Comparison of ENCODE assay signal across 7 mouse cellular contexts in genomic region chr10:70563636-70564035, GRCm38 (mm10).
DNase-seq lines count a peak whose midpoint lies in the region; ATAC-seq and TF ChIP-seq lines count a peak whose summit lies in the region.

No protein-coding gene starts in this region.

- H3K36me3 ChIP-seq in lung, embryonic 14.5 days (ENCODE audit: insufficient read depth), result no peaks in the 10 kb centered on the region
- no peaks in the 10 kb centered on the region for H3K36me3 ChIP-seq in stomach, postnatal 0 days (ENCODE audit: control insufficient read depth, insufficient read depth, low read length)

- no peak overlapping the region for H3K27ac ChIP-seq in lung, embryonic 14.5 days (ENCODE audit: low read depth)
- no peak overlapping the region for H3K27ac ChIP-seq in stomach, postnatal 0 days (replicated peaks)

- no peak overlapping the region for H3K4me3 ChIP-seq in lung, embryonic 14.5 days (ENCODE audit: low read depth, low read length)
- no peak overlapping the region for H3K4me3 ChIP-seq in stomach, postnatal 0 days (ENCODE audit: low read depth, low read length)

- H3K9ac ChIP-seq in lung, embryonic 14.5 days, result no peak overlapping the region
- H3K9ac ChIP-seq in stomach, postnatal 0 days (ENCODE audit: low read length), result no peak overlapping the region

- 21% methylated on average over 3 of the region's 3 CpGs for WGBS in lung, embryonic 14.5 days
- WGBS in stomach, postnatal 0 days, result 18% methylated on average over 3 of the region's 3 CpGs

- no peaks in the 10 kb centered on the region for H3K27me3 ChIP-seq in lung, embryonic 14.5 days (ENCODE audit: insufficient read depth, low read length)
- no peaks in the 10 kb centered on the region for H3K27me3 ChIP-seq in stomach, postnatal 0 days (ENCODE audit: control insufficient read depth, insufficient read depth, low read length)

- ATAC-seq in lung, embryonic 14.5 days (ENCODE audit: insufficient read depth), result no peak
- ATAC-seq in stomach, postnatal 0 days (ENCODE audit: low FRiP score, low TSS enrichment), result no peak

- peak; percentile 22 to 54 for DNase-seq in urinary bladder, adult 18-20 months (ENCODE audit: low spot score in 2 of 2)
- DNase-seq in urinary bladder, postnatal 10 days (ENCODE audit: low spot score), result no peak
- DNase-seq in c-Kit-positive CD71-positive TER-119-positive erythroid progenitor cells, embryonic 14.5 days (ENCODE audit: low spot score), result peak; percentile 2
- peak; percentile 61 to 75 for DNase-seq in frontal cortex, postnatal 25 days (ENCODE audit: low spot score in 2 of 2)
- peak; percentile 78 for DNase-seq in layer of hippocampus, adult 11-12 months (ENCODE audit: low spot score)
- peak; percentile 92 for DNase-seq in lung, embryonic 14.5 days
- peak; percentile 76 for DNase-seq in stomach, postnatal 0 days (ENCODE audit: low spot score)

- H3K4me2 ChIP-seq in lung, embryonic 14.5 days, result no peak overlapping the region
- H3K4me2 ChIP-seq in stomach, postnatal 0 days (replicated peaks; ENCODE audit: low read depth), result no peak overlapping the region

- H3K9me3 ChIP-seq in lung, embryonic 14.5 days (ENCODE audit: low read depth, low read length), result no peaks in the 10 kb centered on the region
- H3K9me3 ChIP-seq in stomach, postnatal 0 days (ENCODE audit: control insufficient read depth, low read length), result no peaks in the 10 kb centered on the region

- no peaks in the 10 kb centered on the region for H3K4me1 ChIP-seq in lung, embryonic 14.5 days (ENCODE audit: insufficient read depth)
- H3K4me1 ChIP-seq in stomach, postnatal 0 days (replicated peaks; ENCODE audit: control insufficient read depth, insufficient read depth), result no peaks in the 10 kb centered on the region

- TF ChIP-seq EP300 in stomach, postnatal 0 days (optimal IDR thresholded peaks at IDR 0.05), result no peak

- peak; percentile 77 for TF ChIP-seq CTCF in lung, embryonic 14.5 days (IDR thresholded peaks at IDR 0.05; ENCODE audit: low read depth)
- TF ChIP-seq CTCF in stomach, postnatal 0 days (IDR thresholded peaks at IDR 0.05; ENCODE audit: low read depth), result peak; percentile 85
